Mouse (Mus musculus) embryonic fibroblast, embryonic 13.5 days (primary cell): ENCODE data around the gene Gm1979.
"Not testable (repeated sequence)": the region's sequence is repeated elsewhere in the genome, so short reads cannot be mapped to it uniquely, and the experiment has no call there.

Source experiments
- CTCF ChIP-seq: IDR thresholded peaks from 2 replicates; pipeline ENCODE4 v1.5.1; 2011; ENCODE audit warnings: mild to moderate bottlenecking, control low read depth, low read length, moderate library complexity, borderline replicate concordance; ENCODE audit not compliant: insufficient read depth
- POLR2A ChIP-seq: IDR thresholded peaks from 2 replicates; pipeline ENCODE4 v1.6.1; 2011; ENCODE audit warnings: low read depth, mild to moderate bottlenecking, control low read depth, low read length, moderate library complexity

DNA sequence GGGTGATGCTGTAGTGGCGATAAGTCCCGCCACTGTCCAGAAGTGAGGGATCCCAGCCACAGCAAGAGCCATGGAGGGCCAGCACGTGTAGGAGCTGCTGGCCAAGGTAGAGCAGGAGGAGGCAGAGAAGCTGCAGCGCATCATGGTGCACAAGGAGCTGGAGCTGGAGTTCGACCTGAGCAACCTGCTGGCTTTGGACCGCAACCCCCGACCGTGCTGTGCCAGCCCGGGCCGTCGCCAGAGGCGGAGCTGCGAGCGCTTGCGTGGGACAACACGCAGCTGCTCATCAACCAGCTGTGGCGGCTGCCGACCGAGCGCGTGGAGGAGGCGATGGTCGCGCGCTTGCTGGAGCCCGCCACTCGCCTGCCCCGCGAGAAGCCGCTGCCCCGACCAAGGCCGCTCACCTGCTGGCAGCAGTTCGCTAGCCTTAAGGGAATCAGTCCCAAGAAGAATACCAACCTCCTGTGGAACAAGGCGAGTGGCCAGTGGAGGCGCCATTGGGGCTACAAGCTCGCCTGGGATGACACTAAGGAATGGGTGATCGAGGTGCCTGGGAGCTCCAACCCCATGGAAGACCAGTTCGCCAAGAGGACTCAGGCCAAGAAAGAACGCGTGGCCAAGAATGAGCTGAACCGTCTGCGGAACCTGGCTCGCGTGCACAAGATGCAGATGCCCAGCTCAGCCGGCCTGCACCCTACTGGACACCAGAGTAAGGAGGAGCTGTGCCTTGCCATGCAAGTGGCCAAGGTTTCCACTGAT, 2.5 kb upstream of the Gm1979 start:
- TF ChIP-seq CTCF, POLR2A: not testable (repeated sequence)
